Mouse (Mus musculus) thymus, postnatal 14 days (tissue): ENCODE measurements around the gene Oog3.

Experiments
- DNase-seq: peaks from one replicate; pipeline ENCODE4 v3.0.0; 2021

Gene Oog3

DNA sequence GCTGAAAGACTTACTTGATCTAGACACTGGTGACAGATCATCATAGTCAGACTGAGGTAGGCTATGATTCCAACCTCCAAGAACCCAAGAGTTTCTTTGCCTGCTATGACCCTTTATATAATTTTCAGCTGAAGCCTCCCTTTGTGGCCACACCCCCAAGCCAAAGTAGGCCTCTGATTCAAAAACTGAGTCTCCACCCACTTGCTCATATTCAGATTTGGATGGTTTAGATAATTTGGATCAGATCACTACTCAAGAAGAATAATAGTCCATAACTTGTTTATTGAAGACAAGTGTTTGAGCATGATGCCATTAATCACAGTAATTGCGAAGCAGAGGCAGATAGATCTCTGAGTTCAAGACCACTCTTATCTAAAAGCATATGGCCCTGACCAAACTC is at the start of gene Oog3:
Oog3 (minus strand) TSS at position 101 of the 400 bp plus-strand sequence.
- DNase-seq: no peak

DNA sequence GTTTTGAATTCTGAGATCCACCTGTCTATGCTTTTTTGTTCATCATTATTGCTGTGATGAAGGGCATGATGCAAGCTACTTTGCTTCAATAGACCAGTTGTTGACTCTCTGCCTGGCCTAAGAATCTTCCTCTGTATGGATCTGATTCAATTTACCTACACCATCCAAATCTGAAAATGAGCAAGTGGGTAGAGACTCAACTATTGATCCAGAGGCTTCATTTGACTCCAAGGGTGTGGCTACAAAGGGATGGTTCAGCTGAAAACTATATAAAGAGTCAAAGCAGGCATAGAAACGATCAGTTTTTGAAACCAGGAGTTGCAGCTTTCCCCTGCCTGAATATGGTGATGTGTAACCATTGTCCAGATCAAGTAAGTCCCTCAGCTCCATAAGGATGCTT is 28.0 kb upstream of the Oog3 start, which contains the start of gene Oog2:
Oog2 (plus strand) TSS at position 301 of the 400 bp plus-strand sequence.
- no peak for DNase-seq
